Mouse (Mus musculus): ENCODE measurements around the gene Bmpr1b.

Gene Bmpr1b

GRCm38 (mm10) chr3:141804133-141804532, 365.1 kb downstream of the Bmpr1b start:
- no peak for DNase-seq

DNA sequence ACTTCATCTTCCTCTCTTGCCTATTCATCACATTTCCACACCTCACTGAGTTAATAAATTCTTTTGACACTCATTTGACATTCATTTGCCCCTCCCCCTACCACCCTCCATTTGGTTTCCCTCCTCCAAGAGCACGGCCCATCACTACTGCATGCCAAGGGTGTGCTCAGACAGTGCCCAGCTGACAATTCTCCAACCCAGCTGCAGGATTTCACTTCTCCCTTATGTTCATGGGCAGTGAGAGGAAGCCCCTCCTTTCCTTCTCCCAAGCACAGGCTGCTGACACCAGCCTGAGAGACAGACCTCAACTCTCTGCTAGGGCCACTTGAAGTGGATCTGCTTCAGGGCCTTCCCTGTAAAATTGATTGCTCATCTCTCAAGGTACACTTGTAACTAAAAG, 371.4 kb downstream of the Bmpr1b start:
- no peak for DNase-seq

DNA sequence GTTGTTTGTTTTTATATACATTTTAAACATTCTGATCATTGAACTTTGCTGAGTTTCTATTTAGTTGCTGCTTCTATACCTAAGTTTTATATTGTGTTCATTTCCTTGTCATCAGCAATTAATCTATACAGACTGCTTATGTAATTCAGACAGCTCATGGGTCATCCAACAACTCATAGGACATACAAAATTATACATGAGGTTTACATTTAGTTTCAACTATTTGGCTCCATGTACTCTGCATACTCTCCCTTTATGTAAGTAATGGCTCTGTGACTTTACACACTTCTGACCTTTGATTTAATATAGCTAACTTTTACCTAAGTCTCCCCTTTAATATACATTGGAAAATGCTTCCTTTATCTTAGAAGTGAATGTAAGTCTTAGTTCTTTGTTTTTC, 371.9 kb downstream of the Bmpr1b start:
- no peak for DNase-seq

- no peak for DNase-seq
Measured at GRCm38 (mm10) chr3:141794371-141794770, 374.9 kb downstream of the Bmpr1b start.

GRCm38 (mm10) chr3:141793755-141794154, 375.5 kb downstream of the Bmpr1b start:
- DNase-seq = no peak

- no peak for DNase-seq
Measured at GRCm38 (mm10) chr3:141792106-141792505, 377.1 kb downstream of the Bmpr1b start.

DNA sequence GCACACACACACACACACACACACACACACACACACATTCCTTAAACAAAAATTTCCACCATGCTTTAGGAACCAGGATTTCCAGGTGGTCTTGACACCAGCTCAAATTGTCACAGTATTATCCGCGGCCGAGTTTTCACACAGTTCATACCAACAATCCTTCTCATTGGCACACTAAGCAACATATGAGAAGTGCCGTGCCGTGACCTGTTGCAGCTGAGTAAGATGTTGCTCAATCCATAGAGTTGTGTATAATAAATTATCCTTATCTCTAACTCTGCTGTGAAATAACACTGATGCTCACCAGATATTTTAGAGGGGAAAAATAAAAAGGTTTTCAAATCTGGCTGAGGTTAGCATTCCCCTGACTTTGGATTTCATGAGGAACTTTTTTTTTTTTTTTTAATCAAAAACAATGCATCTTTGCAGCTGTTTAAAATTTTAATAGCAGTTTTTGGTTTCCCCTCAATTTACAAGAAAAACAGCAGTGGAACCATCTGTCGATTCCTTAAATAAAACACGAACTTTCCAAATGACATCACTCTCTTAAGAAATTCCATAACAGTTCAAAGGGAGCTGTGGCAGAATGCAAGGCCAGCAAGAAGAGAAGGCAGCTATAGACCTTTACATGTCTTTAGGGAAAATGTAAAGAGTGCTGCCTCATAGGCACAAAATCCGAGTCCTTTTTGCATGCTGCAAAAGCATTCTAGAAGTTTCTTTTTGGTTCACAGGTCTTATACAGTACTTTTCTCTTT, 378.0 kb downstream of the Bmpr1b start:
- DNase-seq = no peak

Data from heart, adult 11 months (tissue).